Mouse (Mus musculus) monocyte, adult 5-6 weeks (primary cell): Measurements from ENCODE around the gene Schip1. TPM values are rescaled to one million over a fixed set of nuclear protein-coding genes. Genes with fewer than 3 reads are reported as not detected.

Source experiments
- ATAC-seq: fragments of 153-309, 156-312 bp; replicated peaks from 2 replicates; pipeline ENCODE4 v1.8.0; 2017; ENCODE audit warnings: mild to moderate bottlenecking; ENCODE audit not compliant: low TSS enrichment, insufficient number of reproducible peaks, severe bottlenecking, poor library complexity, low FRiP score
- total RNA-seq: library from RNA; stranded (forward); fragments of 200-1000, 200-491, 200-594 nt; gene quantifications from 3 replicates; pipeline ENCODE4 v1.2.3, GENCODE M21; 2017

The Schip1 gene
- total RNA-seq, 1 experiment from 2014 or later = 0.29 TPM

DNA sequence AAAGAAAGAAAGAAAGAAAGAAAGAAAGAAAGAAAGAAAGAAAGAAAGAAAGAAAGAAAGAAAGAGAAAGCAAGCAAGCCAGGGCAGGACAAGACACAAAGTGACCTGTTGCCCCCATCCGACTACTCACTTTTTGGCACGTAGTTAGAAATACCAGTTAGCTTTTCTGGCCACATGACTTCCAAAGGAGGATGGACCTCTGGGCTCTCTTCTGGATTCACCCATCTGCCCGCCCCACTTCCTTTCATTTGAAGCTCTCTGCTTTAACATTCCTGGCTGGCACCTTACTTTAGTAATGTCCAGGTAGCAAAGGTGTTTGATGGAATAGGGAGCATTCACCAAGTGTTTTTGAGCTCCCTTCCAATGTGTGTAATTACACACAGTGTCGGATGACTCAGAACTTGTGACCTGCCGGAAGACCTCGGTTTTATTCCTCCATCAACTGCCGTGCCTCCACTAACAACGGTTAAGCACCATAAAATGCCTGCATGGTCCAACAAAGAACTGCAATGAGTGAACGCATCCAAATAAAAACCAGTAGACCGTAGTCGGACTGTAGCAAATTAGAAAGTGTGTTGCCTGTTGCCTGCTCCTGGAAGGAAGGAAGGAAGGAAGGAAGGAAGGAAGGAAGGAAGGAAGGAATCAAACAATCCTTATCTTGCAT, 546.1 kb downstream of the Schip1 start:
- ATAC-seq = no peak

DNA sequence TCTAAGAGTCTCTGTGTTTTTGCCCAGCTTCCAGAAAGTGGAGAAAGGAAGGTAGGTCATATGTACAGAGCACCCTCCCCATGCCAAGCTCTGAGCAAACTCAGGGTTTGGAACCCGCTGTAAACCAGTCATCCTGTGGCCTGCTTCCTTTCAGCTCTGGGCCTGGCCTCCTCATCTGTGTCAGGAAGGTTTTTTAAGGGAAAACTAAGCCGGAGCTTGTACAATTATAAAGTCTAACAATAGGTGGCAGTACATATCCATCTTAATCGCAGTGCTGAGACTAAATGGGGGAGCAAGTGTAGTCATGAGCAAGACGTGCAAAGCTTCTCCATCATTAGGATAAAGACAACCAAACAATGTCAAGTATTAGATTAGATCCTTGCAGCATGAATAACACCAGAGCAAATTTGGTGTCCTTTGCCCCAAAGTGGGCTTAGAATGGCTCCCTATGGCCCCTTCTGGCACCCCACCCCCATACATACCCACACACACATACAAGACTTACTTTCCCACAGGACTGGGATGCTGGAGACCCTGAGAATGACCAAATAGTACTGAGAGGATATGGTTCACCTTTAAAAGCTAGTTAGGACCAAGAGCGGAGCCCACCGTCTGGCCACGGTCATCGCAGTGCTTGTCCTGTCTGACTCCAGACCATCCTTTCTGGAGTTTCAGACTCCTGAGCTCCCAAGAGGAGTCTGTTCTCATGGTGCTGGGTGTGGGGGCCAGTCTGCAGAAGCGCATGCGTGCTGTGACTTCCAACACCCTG, 550.6 kb downstream of the Schip1 start:
- peak; percentile 48 for ATAC-seq

GRCm38 (mm10) chr3:68616363-68616762, 551.8 kb downstream of the Schip1 start:
- no peak for ATAC-seq

DNA sequence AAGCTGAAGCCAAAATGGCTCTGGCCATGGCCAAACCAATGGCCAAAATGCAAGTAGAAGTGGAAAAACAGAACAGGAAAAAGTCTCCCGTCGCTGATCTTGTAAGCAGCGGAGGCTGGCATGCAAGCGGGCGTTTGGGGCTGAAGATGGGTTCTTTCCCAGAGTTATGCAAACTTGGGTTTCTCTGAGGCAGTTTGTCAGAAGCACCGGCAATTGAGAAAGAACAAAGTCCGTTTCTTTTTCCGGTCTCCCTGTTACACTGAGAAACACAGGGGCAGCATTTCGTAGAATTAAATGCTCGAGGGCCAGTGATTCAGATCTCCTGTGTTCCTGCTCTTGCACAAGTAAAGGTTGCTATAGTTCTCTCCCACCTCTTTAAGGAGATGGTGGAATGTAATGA, 553.1 kb downstream of the Schip1 start:
- no peak for ATAC-seq

GRCm38 (mm10) chr3:68619097-68619496, 554.5 kb downstream of the Schip1 start:
- no peak for ATAC-seq

- ATAC-seq = no peak
Observed at GRCm38 (mm10) chr3:68621971-68622370, 557.4 kb downstream of the Schip1 start.

GRCm38 (mm10) chr3:68623036-68623435, 558.4 kb downstream of the Schip1 start:
- no peak for ATAC-seq

DNA sequence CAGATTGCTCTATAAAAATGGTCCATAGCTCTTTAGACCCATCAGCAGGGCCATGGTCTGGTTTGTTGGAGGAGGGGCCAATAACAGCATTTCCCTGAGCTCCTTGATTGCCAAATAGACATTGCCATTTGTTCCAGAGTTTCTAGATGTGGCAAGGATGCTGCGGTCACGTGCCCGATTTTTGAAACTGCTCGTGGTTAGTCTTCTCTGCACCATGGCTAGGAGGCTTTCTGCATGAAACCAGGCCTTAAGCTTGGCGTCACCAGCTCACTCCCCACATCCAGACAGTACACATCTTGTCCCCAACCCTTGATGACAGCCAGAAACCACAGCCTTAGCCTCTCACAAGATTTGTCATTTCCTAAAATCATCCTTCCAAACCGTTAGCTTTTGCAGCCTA, 559.9 kb downstream of the Schip1 start:
- ATAC-seq = no peak

- no peak for ATAC-seq
Observed at GRCm38 (mm10) chr3:68630261-68630660, 565.7 kb downstream of the Schip1 start.

DNA sequence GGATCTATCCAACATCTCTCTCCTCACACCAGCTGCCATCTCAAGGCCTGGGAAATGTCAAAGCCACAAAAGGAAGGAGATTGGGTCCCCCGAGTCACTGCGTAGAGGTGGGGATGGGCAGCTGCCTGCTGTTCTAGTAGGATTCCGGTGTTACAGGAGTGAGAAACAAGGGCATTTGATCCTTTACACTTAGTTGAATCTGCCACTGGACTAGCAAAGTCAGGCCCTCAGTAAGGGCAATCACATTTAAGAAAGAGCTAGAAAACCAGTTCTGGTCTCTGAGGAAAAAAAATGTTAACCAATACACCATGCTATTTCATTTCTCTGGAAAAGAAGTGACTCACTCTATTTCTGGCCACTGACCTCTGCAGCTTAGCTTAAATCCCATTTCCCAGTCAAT, 566.2 kb downstream of the Schip1 start:
- no peak for ATAC-seq

- ATAC-seq = no peak
Observed at GRCm38 (mm10) chr3:68632714-68633113, 568.1 kb downstream of the Schip1 start.

DNA sequence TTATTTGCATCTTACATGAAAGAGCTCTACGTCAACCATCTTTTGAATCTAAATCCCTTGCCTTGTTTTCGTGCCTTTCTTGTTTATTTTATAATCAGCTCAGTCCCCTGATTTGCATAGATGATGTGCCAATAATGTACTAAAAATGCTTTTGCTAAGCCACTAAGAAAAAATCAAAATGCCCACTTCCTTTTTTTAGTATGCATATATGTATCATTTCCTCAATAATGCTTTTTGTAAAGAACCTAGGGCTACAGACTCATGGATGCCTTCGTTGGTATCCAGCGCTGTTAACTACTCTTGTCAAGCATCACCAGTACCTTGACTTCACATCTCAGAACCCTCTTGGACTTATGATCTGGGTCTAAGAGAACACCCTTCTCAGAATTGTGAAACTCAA, 569.0 kb downstream of the Schip1 start:
- 0 out of 2 replicates have a peak, but pooled peaks have one; percentile 36 for ATAC-seq

GRCm38 (mm10) chr3:68637960-68638359, 573.4 kb downstream of the Schip1 start:
- no peak for ATAC-seq

GRCm38 (mm10) chr3:68638703-68639102, 574.1 kb downstream of the Schip1 start:
- no peak for ATAC-seq

DNA sequence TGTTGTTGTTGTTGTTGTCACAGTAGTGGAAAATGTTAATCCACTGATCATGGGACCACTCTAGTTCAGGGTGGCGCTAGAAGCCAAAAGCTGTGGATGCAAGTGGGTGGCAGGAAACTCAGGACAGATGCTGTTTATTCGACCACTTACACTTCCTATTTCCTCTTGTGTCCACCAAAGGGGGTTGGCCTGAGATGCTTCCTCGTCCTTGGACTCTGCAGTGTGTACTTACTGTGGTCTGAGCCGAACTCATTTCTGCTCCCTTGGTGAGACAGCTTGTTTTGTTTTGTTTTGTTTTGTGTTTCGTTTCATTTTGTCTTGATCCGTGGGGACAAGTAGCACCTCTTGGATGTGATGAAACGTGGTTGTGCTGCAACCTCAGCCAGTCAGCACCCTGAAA, 578.3 kb downstream of the Schip1 start:
- ATAC-seq = peak; percentile 46

DNA sequence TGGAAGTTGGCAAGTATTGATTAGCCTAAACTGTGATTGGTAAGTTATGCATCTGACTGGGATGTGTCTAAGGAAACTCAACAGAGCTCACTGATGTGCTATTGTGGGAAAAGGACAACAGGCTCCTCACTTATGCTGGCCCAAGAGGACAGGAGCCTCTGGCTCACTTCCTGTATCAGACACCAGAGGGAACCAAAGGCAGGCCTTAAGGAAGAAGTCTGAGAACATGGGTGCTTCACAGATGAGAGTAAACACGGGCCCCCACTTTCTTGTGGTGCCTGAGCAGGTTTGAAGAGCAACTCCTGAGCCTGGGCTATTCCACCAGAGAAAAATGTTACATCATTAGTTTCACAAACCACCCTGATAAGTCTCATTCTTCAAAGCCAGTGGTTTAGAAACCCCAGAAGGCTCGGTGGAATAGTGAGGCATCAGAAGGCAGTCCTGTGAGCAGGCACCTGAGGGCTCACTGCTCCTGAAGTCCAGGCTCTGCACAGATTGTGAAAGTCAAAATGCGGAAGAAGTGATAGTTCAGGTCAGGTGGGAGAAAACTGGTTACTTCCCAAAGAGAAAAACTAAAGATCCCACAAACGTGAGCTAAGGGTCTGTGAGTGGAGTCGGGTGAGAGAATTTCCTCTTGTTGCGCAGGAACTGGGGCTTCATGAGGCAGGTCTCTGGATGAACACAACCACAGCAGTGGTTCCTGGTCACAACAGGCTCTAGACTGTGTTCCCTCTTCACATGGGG, 582.0 kb downstream of the Schip1 start:
- ATAC-seq = 0 out of 2 replicates have a peak, but pooled peaks have one; percentile 43

DNA sequence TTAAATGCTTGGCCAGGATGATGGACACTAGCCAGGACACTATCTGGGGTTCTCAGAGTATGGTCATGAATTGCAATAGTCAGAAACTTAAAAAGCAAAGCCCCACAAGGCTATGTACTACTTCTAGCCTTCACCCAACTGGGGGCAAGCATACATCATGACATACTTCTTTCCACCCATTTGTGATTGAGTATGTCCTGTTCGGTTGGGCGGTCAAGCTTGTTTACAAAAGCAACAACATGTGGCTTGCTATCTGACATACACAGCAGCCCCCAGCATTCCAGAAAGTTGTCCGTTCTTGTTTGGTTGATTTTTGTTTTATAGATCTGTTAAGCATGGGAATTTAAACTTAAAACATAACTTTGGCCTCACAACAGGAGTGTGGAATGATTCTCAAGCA, 582.7 kb downstream of the Schip1 start:
- no peak for ATAC-seq

- ATAC-seq = no peak
Observed at GRCm38 (mm10) chr3:68650251-68650650, 585.6 kb downstream of the Schip1 start.

DNA sequence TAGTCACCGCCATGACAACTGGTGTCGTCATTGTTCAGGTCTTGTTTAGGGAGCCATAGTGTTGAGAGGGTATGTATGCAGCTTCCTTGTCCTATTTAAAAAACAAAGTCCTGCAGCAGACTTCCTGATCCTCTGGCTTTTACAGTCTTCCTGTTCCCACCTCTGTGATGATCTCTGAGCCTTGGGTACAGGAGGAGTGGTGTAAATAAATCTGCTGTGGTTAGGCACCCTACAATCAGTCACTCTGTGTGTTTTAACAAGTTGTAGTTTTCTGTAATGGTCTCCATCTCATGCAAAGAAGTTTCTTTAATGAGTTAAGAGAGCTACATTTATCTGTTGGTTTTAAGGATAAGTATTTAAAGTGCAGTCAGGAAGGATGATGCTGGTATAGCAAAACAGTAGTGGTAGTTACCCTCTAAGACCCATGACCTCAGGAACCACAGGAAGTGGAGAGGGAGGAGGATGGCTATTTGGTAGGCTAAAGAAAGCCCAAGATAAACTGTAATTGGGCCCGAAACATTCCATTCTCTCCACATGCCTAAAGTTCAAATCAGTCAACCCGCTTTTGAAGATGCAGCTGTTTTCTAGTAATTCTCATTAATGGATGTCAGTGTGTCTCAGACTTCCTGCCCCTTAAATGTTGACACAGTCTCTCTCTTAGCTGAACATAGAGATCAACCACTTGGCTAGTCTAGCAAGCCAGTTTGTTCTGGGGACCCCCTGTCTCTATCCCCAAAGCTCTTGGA, 592.2 kb downstream of the Schip1 start:
- no peak for ATAC-seq
